Mouse (Mus musculus) heart, postnatal 0 days (tissue): ENCODE results near the gene Oaf.

ENCODE experiments used
- CTCF ChIP-seq: IDR thresholded peaks from 2 replicates; pipeline ENCODE4 v1.5.1; 2016; ENCODE audit warnings: antibody characterized with exemption, control low read depth, low read depth
- EP300 ChIP-seq: IDR thresholded peaks from 2 replicates; pipeline ENCODE4 v1.6.1; 2016; ENCODE audit warnings: antibody characterized with exemption, low read depth

- no peak for TF ChIP-seq CTCF
- TF ChIP-seq EP300: no peak
Observed at GRCm38 (mm10) chr9:43236106-43236505, 3.6 kb downstream of the Oaf start.
